Mouse (Mus musculus) ES-Bruce4 (cell line): ENCODE measurements around the gene Scn4a. TPM values are rescaled to one million over a fixed set of nuclear protein-coding genes. Genes with fewer than 3 reads are reported as not detected.

Experiments
- H3K27ac ChIP-seq: 2 replicates; pipeline ENCODE4 v1.5.1; 2012; ENCODE audit warnings: low read length, inconsistent platforms; ENCODE audit not compliant: insufficient read depth
- H3K27me3 ChIP-seq: 2 replicates; pipeline ENCODE4 v1.6.1; 2012; ENCODE audit warnings: mild to moderate bottlenecking, low read length, inconsistent platforms; ENCODE audit not compliant: control insufficient read depth, poor library complexity, insufficient read depth, severe bottlenecking
- H3K36me3 ChIP-seq: 2 replicates; pipeline ENCODE4 v1.6.1; 2012; ENCODE audit warnings: inconsistent platforms, mild to moderate bottlenecking, low read length, moderate library complexity; ENCODE audit not compliant: control insufficient read depth, poor library complexity, insufficient read depth, severe bottlenecking
- H3K4me1 ChIP-seq: one replicate; pipeline ENCODE4 v1.8.1; 2011; ENCODE audit warnings: low read length; ENCODE audit not compliant: control insufficient read depth, insufficient read depth
- H3K4me3 ChIP-seq: 2 replicates; pipeline ENCODE4 v1.5.1; 2011; ENCODE audit warnings: low read depth, mild to moderate bottlenecking, low read length
- H3K9ac ChIP-seq: 2 replicates; pipeline ENCODE4 v1.6.1; 2012; ENCODE audit warnings: low read depth, mild to moderate bottlenecking, inconsistent platforms; ENCODE audit not compliant: poor library complexity, severe bottlenecking
- H3K9me3 ChIP-seq: replicated peaks from 2 replicates; pipeline ENCODE4 v1.6.1; 2012; ENCODE audit warnings: mild to moderate bottlenecking, low read length, inconsistent platforms; ENCODE audit not compliant: control insufficient read depth, poor library complexity, insufficient read depth, severe bottlenecking
- CTCF ChIP-seq: IDR thresholded peaks from one replicate; pipeline ENCODE4 v1.8.1; 2011; ENCODE audit warnings: low read depth, low read length
- EP300 ChIP-seq: IDR thresholded peaks from 2 replicates; pipeline ENCODE4 v1.6.1; 2011; ENCODE audit warnings: low read depth, low read length; ENCODE audit not compliant: insufficient read depth
- POLR2A ChIP-seq: IDR thresholded peaks from one replicate; pipeline ENCODE4 v1.8.1; 2011; ENCODE audit warnings: low read length; ENCODE audit not compliant: insufficient read depth
- polyA plus RNA-seq: library from polyadenylated mRNA; stranded (reverse); fragments of >200 nt; gene quantifications from 2 replicates; pipeline ENCODE4 v1.2.4, GENCODE M21; 2011; ENCODE audit warnings: low read depth; ENCODE audit not compliant: missing spikeins, insufficient read depth, insufficient read length

Gene Scn4a
- polyA plus RNA-seq, 1 experiment, result not detected

DNA sequence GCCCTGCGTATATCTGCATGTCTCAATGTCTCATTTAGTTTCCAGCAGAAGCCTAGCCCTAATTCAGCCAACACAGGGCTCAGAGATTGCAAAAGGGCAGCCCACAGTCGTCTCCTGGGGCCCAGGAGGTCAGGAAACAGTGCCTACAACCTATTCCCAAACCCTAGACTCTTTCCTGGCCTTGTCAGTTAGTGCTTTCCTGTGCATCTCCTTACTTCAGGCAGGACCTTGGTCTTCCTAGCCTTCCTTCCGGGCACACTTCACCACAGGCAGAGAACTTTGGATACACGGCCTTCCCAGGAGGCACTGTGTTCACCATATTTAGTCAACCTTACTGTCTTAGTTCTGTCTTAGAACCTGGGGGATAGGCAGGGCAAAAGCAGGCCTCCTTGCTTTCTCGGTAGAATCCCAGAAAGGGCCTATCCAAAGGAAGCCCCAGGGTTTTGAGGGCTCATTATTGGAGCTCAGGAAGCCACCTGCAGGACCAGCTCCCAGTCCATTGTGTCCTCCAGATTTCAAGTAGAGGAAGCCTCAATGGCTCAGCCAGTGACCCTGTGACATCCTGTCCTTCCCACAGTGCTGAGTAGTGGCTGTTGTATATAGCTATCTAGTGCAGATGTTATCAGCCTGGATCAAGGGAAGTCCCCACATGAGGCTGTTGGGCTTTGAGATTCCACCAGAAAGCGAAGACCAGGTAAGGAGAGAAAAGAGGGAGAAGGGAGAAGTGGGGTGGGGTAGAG, 30.1 kb upstream of the Scn4a start:
- Histone ChIP-seq H3K4me3 (no peak overlapping the region), H3K36me3 (no peaks in the 10 kb centered on the region), H3K9ac (no peak overlapping the region), H3K9me3 (no peaks in the 10 kb centered on the region), H3K4me1 (no peaks in the 10 kb centered on the region), H3K27ac (no peak overlapping the region), H3K27me3 (no peaks in the 10 kb centered on the region)
- TF ChIP-seq POLR2A, result no peak
- TF ChIP-seq CTCF, result no peak
- TF ChIP-seq EP300, result no peak

DNA sequence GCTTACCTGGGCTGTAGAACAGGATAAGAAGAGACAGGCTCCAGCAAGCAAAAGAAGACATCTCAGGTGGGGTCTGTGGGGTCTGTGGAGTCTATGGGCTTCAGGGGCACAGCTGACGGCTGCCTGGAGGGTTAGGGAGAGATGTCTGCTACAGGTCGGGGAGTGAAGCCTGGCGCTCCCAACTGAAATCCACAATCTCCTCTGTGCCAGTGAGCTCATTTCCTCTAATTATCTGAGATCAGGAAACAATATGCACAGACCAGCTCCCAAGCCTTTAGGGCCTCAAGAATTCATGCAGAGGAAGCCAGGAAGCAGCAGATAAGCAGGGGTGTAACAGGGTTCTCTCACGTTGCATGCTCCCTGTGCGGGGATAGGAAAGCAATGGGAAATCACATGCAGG, 29.3 kb upstream of the Scn4a start:
- Histone ChIP-seq H3K4me3 (no peak overlapping the region), H3K9me3 (no peaks in the 10 kb centered on the region), H3K4me1 (no peaks in the 10 kb centered on the region), H3K36me3 (no peaks in the 10 kb centered on the region), H3K27me3 (no peaks in the 10 kb centered on the region), H3K9ac (no peak overlapping the region), H3K27ac (no peak overlapping the region)
- TF ChIP-seq CTCF (no peak), POLR2A (no peak), EP300 (no peak)

DNA sequence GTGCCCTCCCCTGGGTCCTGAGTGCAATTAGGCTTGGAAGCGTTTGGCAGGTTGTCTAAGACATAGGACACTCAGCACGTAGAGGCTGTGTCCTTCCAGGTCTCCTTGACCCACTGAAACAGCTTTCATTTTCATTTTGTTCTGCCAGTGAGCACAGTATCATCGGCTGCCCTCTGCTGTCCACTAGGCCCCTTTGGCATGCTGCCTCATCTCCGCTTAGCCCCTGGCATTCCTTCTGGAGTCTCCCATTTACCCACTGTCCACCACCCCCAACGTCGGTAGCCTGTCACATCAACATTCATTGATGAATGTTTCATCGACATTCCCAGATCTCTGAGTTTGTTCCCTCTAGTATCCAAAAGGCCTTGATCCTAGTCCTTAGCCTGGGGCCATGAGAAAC, 28.8 kb upstream of the Scn4a start:
- no peak overlapping the region for H3K4me3 ChIP-seq
- H3K4me1 ChIP-seq, result no peaks in the 10 kb centered on the region
- no peaks in the 10 kb centered on the region for H3K9me3 ChIP-seq
- H3K36me3 ChIP-seq, result no peaks in the 10 kb centered on the region
- no peaks in the 10 kb centered on the region for H3K27me3 ChIP-seq
- TF ChIP-seq POLR2A (no peak), CTCF (no peak), EP300 (no peak)
- H3K27ac ChIP-seq, result no peak overlapping the region
- H3K9ac ChIP-seq, result no peak overlapping the region

DNA sequence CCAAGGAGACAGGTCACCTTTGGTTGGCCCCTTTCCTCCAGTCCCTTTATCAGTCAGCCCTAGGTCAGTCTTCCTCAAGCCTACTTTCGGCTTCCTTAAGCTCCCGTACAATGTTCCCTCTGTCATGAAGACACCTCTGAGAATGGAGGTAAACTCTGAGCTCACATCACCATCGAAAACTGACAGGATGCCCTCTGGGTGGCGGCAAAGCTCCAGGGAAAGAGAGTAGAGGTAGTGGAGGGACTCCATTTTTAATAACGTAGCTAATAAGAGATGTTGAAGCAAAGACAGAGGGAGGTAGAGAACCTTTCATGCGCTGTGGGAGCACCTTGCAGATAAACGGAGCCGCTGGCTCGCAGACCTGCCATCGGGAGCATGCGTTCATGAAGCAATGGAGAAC, 27.9 kb upstream of the Scn4a start:
- no peaks in the 10 kb centered on the region for H3K36me3 ChIP-seq
- no peaks in the 10 kb centered on the region for H3K4me1 ChIP-seq
- H3K4me3 ChIP-seq, result no peak overlapping the region
- TF ChIP-seq POLR2A (no peak), EP300 (no peak), CTCF (no peak)
- no peaks in the 10 kb centered on the region for H3K27me3 ChIP-seq
- H3K27ac ChIP-seq, result no peak overlapping the region
- H3K9ac ChIP-seq, result no peak overlapping the region
- H3K9me3 ChIP-seq, result no peaks in the 10 kb centered on the region

DNA sequence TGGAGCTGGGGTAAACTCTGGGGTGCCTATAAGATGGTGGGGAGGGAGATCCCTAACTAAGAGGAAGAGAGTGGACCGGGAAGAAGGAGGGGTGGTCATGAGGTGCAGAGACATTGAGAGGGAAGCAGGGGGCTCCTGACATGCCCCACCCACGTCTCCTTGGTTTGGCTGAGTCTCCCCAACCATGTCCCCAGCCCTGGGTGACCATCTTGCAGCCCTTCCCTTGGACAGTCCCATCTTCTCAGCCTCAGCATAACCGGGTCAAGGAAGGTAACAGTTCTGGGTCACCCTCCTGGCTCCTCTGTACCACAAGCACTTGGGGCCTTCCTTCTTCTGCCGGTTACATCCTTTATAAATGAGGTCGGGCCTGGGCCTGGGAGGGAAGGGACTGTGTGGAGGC, 21.9 kb upstream of the Scn4a start:
- TF ChIP-seq CTCF (no peak), POLR2A (no peak), EP300 (no peak)
- Histone ChIP-seq H3K4me3 (no peak overlapping the region), H3K4me1 (no peaks in the 10 kb centered on the region), H3K9ac (no peak overlapping the region), H3K27ac (no peak overlapping the region), H3K27me3 (no peaks in the 10 kb centered on the region), H3K36me3 (no peaks in the 10 kb centered on the region), H3K9me3 (no peaks in the 10 kb centered on the region)

DNA sequence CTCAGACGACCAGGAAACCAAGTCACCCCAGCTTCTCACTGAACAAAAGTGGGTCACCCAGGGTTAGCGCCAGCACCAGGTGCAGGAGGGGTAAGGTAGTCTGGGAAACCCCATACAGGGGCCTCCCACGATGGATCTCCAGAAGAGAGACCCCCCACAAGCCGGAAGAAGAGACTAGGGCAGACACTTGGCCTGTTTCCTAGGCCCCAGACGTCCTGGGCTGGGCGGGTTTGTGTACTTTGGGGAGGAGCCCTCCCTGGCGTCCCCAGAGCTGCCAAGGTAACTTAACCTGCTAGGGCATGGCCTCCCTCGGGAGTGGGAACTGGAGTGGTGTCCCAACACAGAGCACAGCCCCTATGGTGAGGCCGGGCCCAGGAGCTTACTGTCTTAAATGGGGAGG, 21.5 kb upstream of the Scn4a start:
- H3K9ac ChIP-seq, result no peak overlapping the region
- H3K27ac ChIP-seq, result no peak overlapping the region
- H3K9me3 ChIP-seq, result no peaks in the 10 kb centered on the region
- no peaks in the 10 kb centered on the region for H3K36me3 ChIP-seq
- no peaks in the 10 kb centered on the region for H3K4me1 ChIP-seq
- TF ChIP-seq POLR2A, result no peak
- no peak for TF ChIP-seq EP300
- no peak for TF ChIP-seq CTCF
- no peak overlapping the region for H3K4me3 ChIP-seq
- no peaks in the 10 kb centered on the region for H3K27me3 ChIP-seq
